Mouse (Mus musculus): Measurements from ENCODE around the gene Msx1. TPM values are rescaled to one million over a fixed set of nuclear protein-coding genes. Genes with fewer than 3 reads are reported as not detected.

Msx1 gene
- polyA plus RNA-seq, 1 experiment from 2014 or later, result 6.5 TPM

- H3K4me1 ChIP-seq (ENCODE audit: control insufficient read depth, insufficient read depth, low read length), result peaks cover 9% of the 10 kb centered on the region
- H3K4me2 ChIP-seq (ENCODE audit: low read depth, low read length), result no peak overlapping the region
- H3K27ac ChIP-seq (ENCODE audit: low read length), result no peak overlapping the region
- peaks cover 3% of the 10 kb centered on the region; the same call in 1 of the 2 replicates for H3K9me3 ChIP-seq (replicated peaks; ENCODE audit: control insufficient read depth, low read length)
- WGBS, result 3% methylated on average over 14 of the region's 14 CpGs
- ATAC-seq (replicated peaks; ENCODE audit: extremely low read depth, insufficient read depth, low FRiP score), result no peak
- H3K9ac ChIP-seq (ENCODE audit: low read length), result no peak overlapping the region
- peaks cover 96% of the 10 kb centered on the region for H3K27me3 ChIP-seq (ENCODE audit: control insufficient read depth, insufficient read depth, low read length)
- no peak overlapping the region for H3K4me3 ChIP-seq (ENCODE audit: low read length)
- no peaks in the 10 kb centered on the region for H3K36me3 ChIP-seq (ENCODE audit: control insufficient read depth, insufficient read depth)
These were observed 3.6 kb upstream of the Msx1 start for GRCm38 (mm10) chr5:37828001-37828400.

GRCm38 (mm10) chr5:37827626-37827950, 3.2 kb upstream of the Msx1 start:
- H3K9ac ChIP-seq (ENCODE audit: low read length), result no peak overlapping the region
- H3K4me3 ChIP-seq (ENCODE audit: low read length), result no peak overlapping the region
- no peak overlapping the region for H3K4me2 ChIP-seq (ENCODE audit: low read depth, low read length)
- no peak overlapping the region for H3K27ac ChIP-seq (ENCODE audit: low read length)
- peaks cover 95% of the 10 kb centered on the region for H3K27me3 ChIP-seq (ENCODE audit: control insufficient read depth, insufficient read depth, low read length)
- 3% methylated on average over 9 of the region's 9 CpGs for WGBS
- peaks cover 3% of the 10 kb centered on the region; the same call in 1 of the 2 replicates for H3K9me3 ChIP-seq (replicated peaks; ENCODE audit: control insufficient read depth, low read length)
- ATAC-seq (replicated peaks; ENCODE audit: extremely low read depth, insufficient read depth, low FRiP score), result no peak
- H3K4me1 ChIP-seq (ENCODE audit: control insufficient read depth, insufficient read depth, low read length), result peaks cover 10% of the 10 kb centered on the region
- H3K36me3 ChIP-seq (ENCODE audit: control insufficient read depth, insufficient read depth), result no peaks in the 10 kb centered on the region

GRCm38 (mm10) chr5:37826706-37827625, 2.6 kb upstream of the Msx1 start:
- 0 out of 2 replicates have a peak overlapping the region, but pooled peaks have one; percentile 4 for H3K4me2 ChIP-seq (ENCODE audit: low read depth, low read length)
- peak overlapping the region; percentile 1; the same call in 1 of the 2 replicates for H3K4me3 ChIP-seq (ENCODE audit: low read length)

GRCm38 (mm10) chr5:37825611-37826445, 1.4 kb upstream of the Msx1 start:
- no peak overlapping the region for H3K4me2 ChIP-seq (ENCODE audit: low read depth, low read length)

More at GRCm38 (mm10) chr5:37826706-37827625, 2.6 kb upstream of the Msx1 start:
- Histone ChIP-seq H3K9ac (ENCODE audit: low read length) (no peak overlapping the region), H3K9me3 (replicated peaks; ENCODE audit: control insufficient read depth, low read length) (peaks cover 3% of the 10 kb centered on the region; the same call in 1 of the 2 replicates), H3K27me3 (ENCODE audit: control insufficient read depth, insufficient read depth, low read length) (peaks cover 95% of the 10 kb centered on the region), H3K36me3 (ENCODE audit: control insufficient read depth, insufficient read depth) (no peaks in the 10 kb centered on the region), H3K27ac (ENCODE audit: low read length) (no peak overlapping the region), H3K4me1 (ENCODE audit: control insufficient read depth, insufficient read depth, low read length) (peaks cover 10% of the 10 kb centered on the region)
- WGBS, result 1% methylated on average over 59 of the region's 59 CpGs
- no peak for ATAC-seq (replicated peaks; ENCODE audit: extremely low read depth, insufficient read depth, low FRiP score)

GRCm38 (mm10) chr5:37825111-37825600, 773 bp upstream of the Msx1 start:
- Histone ChIP-seq H3K4me3 (ENCODE audit: low read length) (no peak overlapping the region), H3K9ac (ENCODE audit: low read length) (no peak overlapping the region), H3K4me2 (ENCODE audit: low read depth, low read length) (no peak overlapping the region), H3K9me3 (replicated peaks; ENCODE audit: control insufficient read depth, low read length) (peaks cover 3% of the 10 kb centered on the region; the same call in 1 of the 2 replicates), H3K27ac (ENCODE audit: low read length) (no peak overlapping the region), H3K27me3 (ENCODE audit: control insufficient read depth, insufficient read depth, low read length) (peaks cover 95% of the 10 kb centered on the region), H3K4me1 (ENCODE audit: control insufficient read depth, insufficient read depth, low read length) (peaks cover 10% of the 10 kb centered on the region), H3K36me3 (ENCODE audit: control insufficient read depth, insufficient read depth) (no peaks in the 10 kb centered on the region)
- ATAC-seq (replicated peaks; ENCODE audit: extremely low read depth, insufficient read depth, low FRiP score), result no peak
- 16% methylated on average over 7 of the region's 7 CpGs for WGBS

More at GRCm38 (mm10) chr5:37825611-37826445, 1.4 kb upstream of the Msx1 start:
- peaks cover 3% of the 10 kb centered on the region; the same call in 1 of the 2 replicates for H3K9me3 ChIP-seq (replicated peaks; ENCODE audit: control insufficient read depth, low read length)
- WGBS, result 3% methylated on average over 37 of the region's 37 CpGs
- H3K4me1 ChIP-seq (ENCODE audit: control insufficient read depth, insufficient read depth, low read length), result peaks cover 10% of the 10 kb centered on the region
- no peaks in the 10 kb centered on the region for H3K36me3 ChIP-seq (ENCODE audit: control insufficient read depth, insufficient read depth)
- no peak overlapping the region for H3K9ac ChIP-seq (ENCODE audit: low read length)
- H3K4me3 ChIP-seq (ENCODE audit: low read length), result no peak overlapping the region
- no peak for ATAC-seq (replicated peaks; ENCODE audit: extremely low read depth, insufficient read depth, low FRiP score)
- peaks cover 95% of the 10 kb centered on the region for H3K27me3 ChIP-seq (ENCODE audit: control insufficient read depth, insufficient read depth, low read length)
- no peak overlapping the region for H3K27ac ChIP-seq (ENCODE audit: low read length)

GRCm38 (mm10) chr5:37823721-37824460, 492 bp downstream of the Msx1 start:
- peak; percentile 30 for ATAC-seq (replicated peaks; ENCODE audit: extremely low read depth, insufficient read depth, low FRiP score)
- H3K4me3 ChIP-seq (ENCODE audit: low read length), result peak overlapping the region; percentile 72
- peak overlapping the region; percentile 70 for H3K9ac ChIP-seq (ENCODE audit: low read length)
- peak overlapping the region; percentile 96 for H3K4me2 ChIP-seq (ENCODE audit: low read depth, low read length)
- WGBS, result under 1% methylated on average over 53 of the region's 58 CpGs
- peak overlapping the region; percentile 34; the same call in 1 of the 2 replicates for H3K27ac ChIP-seq (ENCODE audit: low read length)
- peaks cover 95% of the 10 kb centered on the region for H3K27me3 ChIP-seq (ENCODE audit: control insufficient read depth, insufficient read depth, low read length)
- no peaks in the 10 kb centered on the region for H3K9me3 ChIP-seq (replicated peaks; ENCODE audit: control insufficient read depth, low read length)
- H3K4me1 ChIP-seq (ENCODE audit: control insufficient read depth, insufficient read depth, low read length), result peaks cover 10% of the 10 kb centered on the region
- H3K36me3 ChIP-seq (ENCODE audit: control insufficient read depth, insufficient read depth), result no peaks in the 10 kb centered on the region

GRCm38 (mm10) chr5:37822791-37823720, 1.3 kb downstream of the Msx1 start:
- H3K4me2 ChIP-seq (ENCODE audit: low read depth, low read length), result peak overlapping the region; percentile 96
- 2% methylated on average over 42 of the region's 42 CpGs for WGBS
- H3K9me3 ChIP-seq (replicated peaks; ENCODE audit: control insufficient read depth, low read length), result no peaks in the 10 kb centered on the region
- peaks cover 10% of the 10 kb centered on the region for H3K4me1 ChIP-seq (ENCODE audit: control insufficient read depth, insufficient read depth, low read length)
- peak overlapping the region; percentile 70 for H3K9ac ChIP-seq (ENCODE audit: low read length)
- peaks cover 96% of the 10 kb centered on the region for H3K27me3 ChIP-seq (ENCODE audit: control insufficient read depth, insufficient read depth, low read length)
- no peaks in the 10 kb centered on the region for H3K36me3 ChIP-seq (ENCODE audit: control insufficient read depth, insufficient read depth)
- no peak; the same call in 1 of the 2 replicates for ATAC-seq (replicated peaks; ENCODE audit: extremely low read depth, insufficient read depth, low FRiP score)
- no peak overlapping the region; the same call in 1 of the 2 replicates for H3K27ac ChIP-seq (ENCODE audit: low read length)
- H3K4me3 ChIP-seq (ENCODE audit: low read length), result peak overlapping the region; percentile 72

Data from heart, embryonic 16.5 days (tissue).